Mouse (Mus musculus): ENCODE measurements around the gene Sirt7. TPM values are rescaled to one million over a fixed set of nuclear protein-coding genes. Genes with fewer than 3 reads are reported as not detected.
A peak's percentile ranks its signal among the peaks of the same experiment; 100 is the strongest.

The Sirt7 gene
- polyA plus RNA-seq, 1 experiment from 2014 or later: 27.2 TPM

- Histone ChIP-seq H3K4me3 (peak overlapping the region; percentile 90), H3K27me3 (ENCODE audit: low read depth, poor library complexity, severe bottlenecking) (no peaks in the 10 kb centered on the region), H3K9me3 (replicated peaks) (0 out of 2 replicates have a peak, but pooled peaks cover 2% of the 10 kb centered on the region), H3K4me1 (peaks cover 42% of the 10 kb centered on the region), H3K36me3 (peaks cover 81% of the 10 kb centered on the region), H3K27ac (peak overlapping the region; percentile 97)
- DNase-seq (ENCODE audit: low spot score): no peak
- 75% methylated on average over 8 of the region's 8 CpGs for WGBS
These were observed 42.6 kb downstream of the Sirt7 start for GRCm38 (mm10) chr11:120582268-120582981.

GRCm38 (mm10) chr11:120581490-120582267 is 43.4 kb downstream of the Sirt7 start, which contains the start of gene Arhgdia:
Arhgdia (minus strand) TSS chr11:120581624.
- 5% methylated on average over 75 of the region's 75 CpGs for WGBS
- H3K4me3 ChIP-seq: peak within 1 kb of the TSS; percentile 90
- peaks cover 42% of the 10 kb centered on the region for H3K4me1 ChIP-seq
- peaks cover 80% of the 10 kb centered on the region for H3K36me3 ChIP-seq
- H3K27me3 ChIP-seq (ENCODE audit: low read depth, poor library complexity, severe bottlenecking): no peaks in the 10 kb centered on the region
- peak; percentile 92 for DNase-seq (ENCODE audit: low spot score)
- H3K9me3 ChIP-seq (replicated peaks): 0 out of 2 replicates have a peak, but pooled peaks cover 2% of the 10 kb centered on the region
- H3K27ac ChIP-seq: peak within 1 kb of the TSS; percentile 97

GRCm38 (mm10) chr11:120580871-120581331 is 44.1 kb downstream of the Sirt7 start:
- Histone ChIP-seq H3K4me1 (peaks cover 42% of the 10 kb centered on the region), H3K9me3 (replicated peaks) (0 out of 2 replicates have a peak, but pooled peaks cover 2% of the 10 kb centered on the region), H3K4me3 (peak overlapping the region; percentile 90), H3K36me3 (peaks cover 78% of the 10 kb centered on the region), H3K27ac (peak overlapping the region; percentile 97), H3K27me3 (ENCODE audit: low read depth, poor library complexity, severe bottlenecking) (no peaks in the 10 kb centered on the region)
- under 1% methylated on average over 33 of the region's 44 CpGs for WGBS
- peak; percentile 64 for DNase-seq (ENCODE audit: low spot score)

GRCm38 (mm10) chr11:120580190-120580589 is 44.9 kb downstream of the Sirt7 start:
- 69% methylated on average over 7 of the region's 7 CpGs for WGBS
- H3K27ac ChIP-seq: peak overlapping the region; percentile 97
- H3K4me3 ChIP-seq: peak overlapping the region; percentile 90
- H3K9me3 ChIP-seq (replicated peaks): 0 out of 2 replicates have a peak, but pooled peaks cover 2% of the 10 kb centered on the region
- no peaks in the 10 kb centered on the region for H3K27me3 ChIP-seq (ENCODE audit: low read depth, poor library complexity, severe bottlenecking)
- H3K4me1 ChIP-seq: peaks cover 42% of the 10 kb centered on the region
- peaks cover 70% of the 10 kb centered on the region for H3K36me3 ChIP-seq
- no peak for DNase-seq (ENCODE audit: low spot score)

GRCm38 (mm10) chr11:120579316-120580107 is 45.5 kb downstream of the Sirt7 start:
- Histone ChIP-seq H3K27me3 (ENCODE audit: low read depth, poor library complexity, severe bottlenecking) (no peaks in the 10 kb centered on the region), H3K36me3 (peaks cover 64% of the 10 kb centered on the region), H3K27ac (peak overlapping the region; percentile 54; the same call in 1 of the 2 replicates), H3K9me3 (replicated peaks) (0 out of 2 replicates have a peak, but pooled peaks cover 2% of the 10 kb centered on the region), H3K4me3 (peak overlapping the region; percentile 90), H3K4me1 (peaks cover 45% of the 10 kb centered on the region)
- 64% methylated on average over 15 of the region's 15 CpGs for WGBS
- peak; percentile 89 for DNase-seq (ENCODE audit: low spot score)

GRCm38 (mm10) chr11:120578694-120579243 is 46.3 kb downstream of the Sirt7 start:
- H3K4me3 ChIP-seq: peak overlapping the region; percentile 90; the same call in 1 of the 2 replicates
- H3K9me3 ChIP-seq (replicated peaks): no peaks in the 10 kb centered on the region
- peaks cover 56% of the 10 kb centered on the region for H3K36me3 ChIP-seq
- no peak for DNase-seq (ENCODE audit: low spot score)
- WGBS: 79% methylated on average over 11 of the region's 11 CpGs
- H3K4me1 ChIP-seq: peaks cover 52% of the 10 kb centered on the region
- no peaks in the 10 kb centered on the region for H3K27me3 ChIP-seq (ENCODE audit: low read depth, poor library complexity, severe bottlenecking)
- peak overlapping the region; percentile 54; the same call in 1 of the 2 replicates for H3K27ac ChIP-seq

GRCm38 (mm10) chr11:120578024-120578693 is 46.9 kb downstream of the Sirt7 start:
- no peak for DNase-seq (ENCODE audit: low spot score)
- 81% methylated on average over 10 of the region's 10 CpGs for WGBS
- Histone ChIP-seq H3K4me1 (peaks cover 52% of the 10 kb centered on the region), H3K9me3 (replicated peaks) (no peaks in the 10 kb centered on the region), H3K27me3 (ENCODE audit: low read depth, poor library complexity, severe bottlenecking) (no peaks in the 10 kb centered on the region), H3K27ac (0 out of 2 replicates have a peak overlapping the region, but pooled peaks have one; percentile 11), H3K36me3 (peaks cover 51% of the 10 kb centered on the region), H3K4me3 (0 out of 2 replicates have a peak overlapping the region, but pooled peaks have one; percentile 90)

- H3K4me1 ChIP-seq: peaks cover 51% of the 10 kb centered on the region
- H3K9me3 ChIP-seq (replicated peaks): no peaks in the 10 kb centered on the region
- no peak for DNase-seq (ENCODE audit: low spot score)
- no peak overlapping the region for H3K27ac ChIP-seq
- peaks cover 46% of the 10 kb centered on the region for H3K36me3 ChIP-seq
- H3K4me3 ChIP-seq: 0 out of 2 replicates have a peak overlapping the region, but pooled peaks have one; percentile 9
- H3K27me3 ChIP-seq (ENCODE audit: low read depth, poor library complexity, severe bottlenecking): no peaks in the 10 kb centered on the region
- WGBS: 87% methylated on average over 7 of the region's 7 CpGs
These were observed 47.6 kb downstream of the Sirt7 start for GRCm38 (mm10) chr11:120577211-120578023.

GRCm38 (mm10) chr11:120576365-120576981 is 48.6 kb downstream of the Sirt7 start:
- H3K27ac ChIP-seq: no peak overlapping the region; the same call in 1 of the 2 replicates
- no peaks in the 10 kb centered on the region for H3K27me3 ChIP-seq (ENCODE audit: low read depth, poor library complexity, severe bottlenecking)
- peaks cover 48% of the 10 kb centered on the region for H3K4me1 ChIP-seq
- 0 out of 2 replicates have a peak overlapping the region, but pooled peaks have one; percentile 9 for H3K4me3 ChIP-seq
- peaks cover 43% of the 10 kb centered on the region for H3K36me3 ChIP-seq
- H3K9me3 ChIP-seq (replicated peaks): no peaks in the 10 kb centered on the region
- DNase-seq (ENCODE audit: low spot score): no peak
- 81% methylated on average over 3 of the region's 3 CpGs for WGBS

GRCm38 (mm10) chr11:120575940-120576339 is 49.1 kb downstream of the Sirt7 start:
- DNase-seq (ENCODE audit: low spot score): no peak
- Histone ChIP-seq H3K9me3 (replicated peaks) (no peaks in the 10 kb centered on the region), H3K4me1 (peaks cover 52% of the 10 kb centered on the region), H3K27me3 (ENCODE audit: low read depth, poor library complexity, severe bottlenecking) (no peaks in the 10 kb centered on the region), H3K27ac (no peak overlapping the region), H3K4me3 (no peak overlapping the region), H3K36me3 (peaks cover 48% of the 10 kb centered on the region)
